Mouse (Mus musculus): ENCODE measurements around the gene Ifitm2.

DNA sequence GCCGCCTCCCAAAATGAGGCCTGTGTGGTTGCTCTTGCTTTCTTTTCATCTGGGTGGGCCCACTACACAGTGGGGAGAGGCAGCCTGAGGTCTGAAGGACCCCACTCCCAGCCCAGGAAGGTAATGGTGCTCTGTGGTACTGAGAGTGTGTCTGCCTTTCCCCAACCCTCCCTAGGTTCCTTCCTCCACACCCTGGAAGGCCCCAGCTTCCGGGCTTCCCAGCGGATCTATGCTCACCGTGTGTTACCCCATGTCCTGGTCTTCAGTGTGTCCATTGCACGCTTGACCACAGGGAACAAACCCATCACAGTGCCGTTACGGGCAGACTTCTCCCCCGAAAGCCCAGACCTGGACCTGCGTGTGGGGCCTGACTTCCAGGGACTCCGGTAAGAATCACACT, 13.0 kb downstream of the Ifitm2 start:
- no peak for TF ChIP-seq HCFC1 (IDR thresholded peaks at IDR 0.05; ENCODE audit: borderline replicate concordance, insufficient read depth, low read length)
- no peak for TF ChIP-seq ZC3H11A (IDR thresholded peaks at IDR 0.05; ENCODE audit: borderline replicate concordance, low read depth, low read length)
- no peak for TF ChIP-seq CHD2 (IDR thresholded peaks at IDR 0.05; ENCODE audit: low read depth, low read length)
